Mouse (Mus musculus) ovary, postnatal 36 days (tissue): ENCODE data around the gene Stk33.

Experiments used
- DNase-seq: peaks from one replicate; pipeline ENCODE4 v3.0.0; 2022; ENCODE audit warnings: low spot score, mixed read lengths

Stk33 gene

DNA sequence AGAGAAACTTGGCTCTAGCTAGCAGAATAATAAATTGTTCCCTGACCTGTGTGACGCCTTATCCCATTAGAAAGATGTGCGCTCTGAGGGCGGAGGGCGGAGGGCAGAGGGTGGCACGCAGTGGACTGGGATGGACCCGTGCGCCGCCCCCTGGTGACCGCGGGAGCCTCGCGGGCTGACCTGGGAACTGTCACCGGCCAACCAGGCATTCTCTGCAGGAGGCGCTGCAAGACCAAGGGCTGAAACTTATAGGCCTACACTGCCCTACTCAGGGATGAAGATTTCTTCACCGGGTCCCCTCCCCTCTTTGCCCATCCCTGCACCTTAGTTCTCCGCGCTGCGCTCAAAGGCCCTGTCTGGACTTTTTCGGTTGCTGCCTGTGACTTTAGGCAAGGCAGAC lies 197.6 kb downstream of the Stk33 start:
- peak; percentile 55 for DNase-seq

DNA sequence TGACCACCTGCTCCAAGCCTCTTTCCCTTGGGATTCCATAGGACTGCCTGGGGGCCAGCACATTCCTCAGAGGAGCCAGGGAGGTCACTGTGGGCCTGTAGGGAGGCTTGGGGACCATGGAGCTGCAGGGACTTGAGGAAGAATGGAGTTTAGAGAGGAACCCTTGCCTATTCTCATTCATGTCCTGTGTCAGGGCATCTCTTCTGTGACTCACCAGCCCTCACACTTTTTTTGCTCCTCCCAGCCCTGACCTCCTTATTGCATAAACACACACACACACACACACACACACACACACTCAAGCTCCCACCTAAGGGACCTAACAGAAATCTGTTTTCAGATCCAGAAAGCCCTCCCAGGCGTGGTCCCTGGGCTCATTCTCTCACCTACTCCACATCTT lies 199.5 kb downstream of the Stk33 start:
- DNase-seq = no peak

- no peak for DNase-seq
Measured at GRCm38 (mm10) chr7:109238724-109239123, 200.2 kb downstream of the Stk33 start.

GRCm38 (mm10) chr7:109234882-109235640 lies 203.8 kb downstream of the Stk33 start:
- no peak for DNase-seq

DNA sequence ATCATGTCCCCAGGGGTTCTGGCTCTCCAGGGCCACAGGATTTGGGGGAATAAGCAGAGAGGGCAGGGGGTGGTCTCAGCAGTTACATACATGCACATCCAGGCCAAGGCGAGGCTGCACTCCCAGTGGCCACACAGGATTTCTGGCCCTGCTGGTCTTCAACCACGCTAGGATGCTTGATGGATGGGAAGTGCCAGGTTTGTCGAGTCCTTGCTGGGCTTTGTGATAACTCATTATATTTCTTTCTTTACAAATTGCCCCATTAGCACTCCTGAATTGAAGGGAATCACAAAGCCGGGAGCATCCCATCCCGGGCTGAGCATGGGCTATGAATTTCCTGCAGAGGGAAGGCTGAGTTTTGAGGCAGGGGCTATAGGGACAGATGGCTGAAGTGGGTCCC lies 204.4 kb downstream of the Stk33 start:
- no peak for DNase-seq

DNA sequence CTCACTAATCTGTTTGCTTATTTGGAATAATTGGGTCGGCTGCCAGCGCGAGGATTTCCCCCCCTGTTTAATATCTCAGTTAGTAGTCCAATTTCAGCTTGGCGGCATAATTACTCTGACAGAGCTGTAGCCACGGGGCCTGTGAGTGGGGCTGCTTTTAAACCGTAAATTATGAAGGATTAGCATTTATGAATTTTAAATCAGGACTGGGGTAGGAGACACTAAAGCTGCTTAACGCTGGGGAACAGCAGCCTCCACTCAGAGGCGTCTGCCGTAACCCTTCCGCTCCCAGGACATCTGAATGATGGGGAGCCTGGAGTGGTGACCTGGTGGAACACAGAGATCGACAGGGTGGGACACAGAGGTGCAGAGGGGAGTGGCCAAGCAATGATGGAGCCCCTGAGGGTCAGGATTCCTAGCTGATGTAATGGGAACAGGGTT lies 207.0 kb downstream of the Stk33 start:
- DNase-seq = no peak

- no peak for DNase-seq
Measured at GRCm38 (mm10) chr7:109231307-109231706, 207.6 kb downstream of the Stk33 start.

DNA sequence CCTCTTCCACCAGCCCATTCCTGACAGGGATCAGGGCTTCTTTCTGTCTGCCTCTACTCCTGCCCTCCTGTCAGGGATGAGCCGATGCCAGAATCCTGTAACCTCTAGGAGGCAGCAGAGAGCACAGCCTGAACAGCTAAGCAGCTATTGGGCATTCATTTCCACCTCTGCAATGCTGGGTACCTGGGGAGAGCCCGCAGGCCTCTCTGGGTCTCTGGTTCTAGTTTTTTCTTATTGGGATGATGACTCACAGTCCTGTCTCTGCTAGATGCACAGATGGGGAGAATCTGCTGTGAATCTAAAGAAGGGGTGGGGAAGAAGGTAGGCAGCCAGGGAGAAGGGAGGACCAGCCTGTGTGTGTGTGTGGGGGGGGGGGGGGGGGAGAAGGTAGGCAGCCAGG lies 208.1 kb downstream of the Stk33 start:
- peak; percentile 59 for DNase-seq
